Mouse (Mus musculus): ENCODE results near the gene Ptger1. TPM values are rescaled to one million over a fixed set of nuclear protein-coding genes. Genes with fewer than 3 reads are reported as not detected.

Gene Ptger1
- polyA plus RNA-seq, 1 experiment from 2014 or later: 0.58 TPM

DNA sequence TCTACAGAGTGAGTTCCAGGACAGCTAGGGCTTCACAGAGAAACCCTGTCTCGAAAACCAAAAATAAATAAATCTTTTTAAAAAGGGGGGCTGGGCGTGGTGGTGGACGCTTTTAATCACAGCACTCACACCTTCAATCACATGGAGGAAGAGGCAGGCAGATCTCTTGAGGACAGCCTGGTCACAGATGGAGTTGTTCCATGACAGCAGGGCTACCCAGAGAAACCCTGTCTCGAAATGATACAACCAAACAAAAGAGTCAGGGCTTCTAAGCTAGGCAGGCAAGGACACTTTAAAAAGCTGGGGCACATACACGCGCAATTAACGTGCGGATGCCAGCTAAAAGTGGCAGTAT, 48.2 kb downstream of the Ptger1 start:
- H3K4me1 ChIP-seq (ENCODE audit: control insufficient read depth in 2 of 2, insufficient read depth in 2 of 2, low read length in 2 of 2): peaks cover 8 to 17% of the 10 kb centered on the region in 2 experiments
- no peak overlapping the region for H3K9ac ChIP-seq (ENCODE audit: low read length)
- peaks cover 7% of the 10 kb centered on the region for H3K36me3 ChIP-seq (ENCODE audit: control insufficient read depth, insufficient read depth, low read length)
- no peaks in the 10 kb centered on the region for H3K27me3 ChIP-seq (ENCODE audit: control insufficient read depth, insufficient read depth, low read length)
- H3K27ac ChIP-seq (replicated peaks in 1 of 2; ENCODE audit: control insufficient read depth in 1 of 2, insufficient read depth in 1 of 2, low read depth in 2 of 2, low read length in 2 of 2): peak overlapping the region; percentile 39 to 72; a peak in 2 of 4 replicates
- WGBS: 16% methylated on average over 8 of the region's 8 CpGs
- no peak for ATAC-seq (ENCODE audit: insufficient number of reproducible peaks, insufficient read depth, low FRiP score, low read depth)
- peak overlapping the region; percentile 60 for H3K4me2 ChIP-seq (ENCODE audit: low read length)
- no peaks in the 10 kb centered on the region for H3K9me3 ChIP-seq (ENCODE audit: control insufficient read depth, low read length)
- peak overlapping the region; percentile 35 to 87 for H3K4me3 ChIP-seq (ENCODE audit: control insufficient read depth in 1 of 2, insufficient read depth in 1 of 2, low read depth in 1 of 2, low read length in 2 of 2)

DNA sequence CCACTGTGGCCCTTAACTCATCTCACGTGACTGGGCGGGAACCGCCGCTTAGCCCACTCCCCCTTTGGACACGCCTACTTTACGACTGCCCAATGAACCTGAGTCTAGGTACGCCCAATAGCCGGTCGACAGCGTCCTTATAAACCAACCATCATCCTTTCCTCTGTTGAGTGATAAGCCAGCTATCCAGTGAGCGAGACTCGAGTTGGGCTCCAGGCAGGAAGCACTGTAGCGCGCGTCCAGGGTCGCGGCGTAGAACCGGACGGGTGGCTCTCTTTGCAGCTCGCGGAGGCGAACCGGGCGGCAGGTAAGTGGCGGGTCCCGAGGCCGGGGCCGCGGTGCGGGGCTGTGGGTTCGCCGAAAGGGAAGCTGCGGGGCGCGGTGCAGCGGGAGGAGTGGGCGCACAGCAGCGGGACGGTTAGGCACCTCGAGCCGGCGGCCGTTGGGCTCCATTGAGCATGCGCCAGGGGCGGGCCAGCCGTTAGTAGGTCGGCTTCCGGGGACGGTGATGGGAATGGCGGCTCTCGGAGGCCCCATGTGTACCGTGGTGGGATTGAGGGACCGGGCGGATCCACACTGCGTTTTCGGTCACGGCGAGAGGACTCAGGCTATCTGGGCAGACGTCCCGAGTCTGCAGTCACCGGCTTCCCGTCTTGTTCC, 48.7 kb downstream of the Ptger1 start, which contains the start of gene Ddx39:
TSS of gene Ddx39 (plus strand) at position 147 of the 660 bp plus-strand sequence.
- ATAC-seq (ENCODE audit: insufficient number of reproducible peaks, insufficient read depth, low FRiP score, low read depth): peak; percentile 99

DNA sequence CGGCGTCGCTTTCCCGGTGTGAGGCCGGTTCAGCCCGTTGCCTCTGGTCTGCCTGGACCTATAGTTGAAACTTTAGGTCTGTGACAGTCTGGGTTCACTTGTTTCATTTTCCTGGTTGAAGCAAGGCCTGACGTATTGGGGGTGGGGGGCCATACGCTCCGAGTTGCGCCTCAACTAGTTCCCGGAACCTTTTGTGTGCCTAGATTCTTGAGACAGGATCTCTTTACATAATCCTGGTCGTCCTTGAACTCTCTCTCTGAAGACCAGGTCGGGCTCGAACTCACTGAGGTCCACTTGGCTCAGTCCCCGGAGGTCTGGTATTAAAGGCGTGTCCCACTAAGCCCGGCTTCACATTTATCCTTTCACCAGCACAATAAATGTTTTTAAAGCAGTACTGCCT, 49.3 kb downstream of the Ptger1 start:
- Histone ChIP-seq H3K4me1 (ENCODE audit: control insufficient read depth in 2 of 2, insufficient read depth in 2 of 2, low read length in 2 of 2) (peaks cover 8 to 17% of the 10 kb centered on the region in 2 experiments), H3K9ac (ENCODE audit: low read length) (peak overlapping the region; percentile 89), H3K27ac (replicated peaks in 1 of 2; ENCODE audit: control insufficient read depth in 1 of 2, insufficient read depth in 1 of 2, low read depth in 2 of 2, low read length in 2 of 2) (peak overlapping the region; percentile 90 to 92), H3K4me2 (ENCODE audit: low read length) (peak overlapping the region; percentile 94), H3K9me3 (ENCODE audit: control insufficient read depth, low read length) (no peaks in the 10 kb centered on the region), H3K36me3 (ENCODE audit: control insufficient read depth, insufficient read depth, low read length) (peaks cover 18% of the 10 kb centered on the region), H3K4me3 (ENCODE audit: control insufficient read depth in 1 of 2, insufficient read depth in 1 of 2, low read depth in 1 of 2, low read length in 2 of 2) (peak overlapping the region; percentile 87 to 96), H3K27me3 (ENCODE audit: control insufficient read depth, insufficient read depth, low read length) (no peaks in the 10 kb centered on the region)
- under 1% methylated on average over 17 of the region's 17 CpGs for WGBS
- no peak for ATAC-seq (ENCODE audit: insufficient number of reproducible peaks, insufficient read depth, low FRiP score, low read depth)

More for the DNA sequence above, 48.7 kb downstream of the Ptger1 start, which contains the start of gene Ddx39:
- no peaks in the 10 kb centered on the region for H3K27me3 ChIP-seq (ENCODE audit: control insufficient read depth, insufficient read depth, low read length)
- H3K36me3 ChIP-seq (ENCODE audit: control insufficient read depth, insufficient read depth, low read length): peaks cover 12% of the 10 kb centered on the region
- H3K4me2 ChIP-seq (ENCODE audit: low read length): peak within 1 kb of the TSS; percentile 94
- 0% methylated on average over 63 of the region's 63 CpGs for WGBS
- H3K9ac ChIP-seq (ENCODE audit: low read length): peak within 1 kb of the TSS; percentile 89
- H3K4me3 ChIP-seq (ENCODE audit: control insufficient read depth in 1 of 2, insufficient read depth in 1 of 2, low read depth in 1 of 2, low read length in 2 of 2): peak within 1 kb of the TSS; percentile 87 to 96
- H3K9me3 ChIP-seq (ENCODE audit: control insufficient read depth, low read length): no peaks in the 10 kb centered on the region
- peak within 1 kb of the TSS; percentile 90 to 92 for H3K27ac ChIP-seq (replicated peaks in 1 of 2; ENCODE audit: control insufficient read depth in 1 of 2, insufficient read depth in 1 of 2, low read depth in 2 of 2, low read length in 2 of 2)
- H3K4me1 ChIP-seq (ENCODE audit: control insufficient read depth in 2 of 2, insufficient read depth in 2 of 2, low read length in 2 of 2): peaks cover 8 to 17% of the 10 kb centered on the region in 2 experiments

DNA sequence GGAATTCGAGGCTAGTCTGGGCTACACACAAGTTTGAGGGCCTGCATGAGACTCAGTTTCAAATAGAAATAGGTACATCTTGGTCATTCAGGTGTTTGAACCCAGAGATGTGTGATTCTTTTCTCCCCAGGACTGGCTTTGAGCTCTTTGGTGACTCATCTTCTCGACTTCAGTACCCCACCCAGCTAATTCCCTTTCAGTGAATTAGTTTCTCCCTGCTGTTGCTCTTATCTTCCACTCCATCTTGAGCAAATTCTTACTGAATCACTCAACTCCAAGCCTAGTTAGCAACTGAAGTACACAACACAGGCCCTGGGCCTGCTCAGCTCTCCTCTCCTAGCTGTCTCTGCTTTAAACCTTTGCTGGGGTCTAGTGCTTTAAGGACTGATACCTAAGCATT, 50.1 kb downstream of the Ptger1 start:
- 65% methylated on average over 2 of the region's 2 CpGs for WGBS

DNA sequence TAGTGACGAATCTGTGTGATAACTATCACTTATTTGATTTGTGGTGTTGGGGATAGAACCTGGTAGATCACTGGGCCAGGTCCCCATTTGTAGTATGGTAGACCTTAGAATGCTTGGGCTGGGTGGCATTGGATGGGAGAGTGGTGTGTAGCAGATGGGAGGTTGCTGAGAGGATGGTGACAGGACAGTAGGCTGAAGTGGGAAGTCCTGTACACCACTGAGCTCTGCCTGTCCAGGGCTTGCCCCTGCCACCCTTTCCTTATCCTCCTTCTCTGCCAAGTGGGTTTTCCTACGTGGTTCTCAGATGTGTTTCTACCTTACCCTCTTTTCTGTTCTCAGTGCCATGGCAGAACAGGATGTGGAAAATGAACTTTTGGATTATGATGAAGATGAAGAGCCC, 52.6 kb downstream of the Ptger1 start:
- Histone ChIP-seq H3K4me1 (ENCODE audit: control insufficient read depth in 2 of 2, insufficient read depth in 2 of 2, low read length in 2 of 2) (peaks cover 8 to 20% of the 10 kb centered on the region in 2 experiments), H3K36me3 (ENCODE audit: control insufficient read depth, insufficient read depth, low read length) (peaks cover 51% of the 10 kb centered on the region), H3K4me3 (ENCODE audit: control insufficient read depth in 1 of 2, insufficient read depth in 1 of 2, low read depth in 1 of 2, low read length in 2 of 2) (no peak overlapping the region), H3K27me3 (ENCODE audit: control insufficient read depth, insufficient read depth, low read length) (no peaks in the 10 kb centered on the region), H3K27ac (replicated peaks in 1 of 2; ENCODE audit: control insufficient read depth in 1 of 2, insufficient read depth in 1 of 2, low read depth in 2 of 2, low read length in 2 of 2) (no peak overlapping the region), H3K9me3 (ENCODE audit: control insufficient read depth, low read length) (no peaks in the 10 kb centered on the region), H3K9ac (ENCODE audit: low read length) (no peak overlapping the region), H3K4me2 (ENCODE audit: low read length) (no peak overlapping the region)
- WGBS: 79% methylated on average over 2 of the region's 2 CpGs
- ATAC-seq (ENCODE audit: insufficient number of reproducible peaks, insufficient read depth, low FRiP score, low read depth): no peak

More for the DNA sequence above, 50.1 kb downstream of the Ptger1 start:
- Histone ChIP-seq H3K36me3 (ENCODE audit: control insufficient read depth, insufficient read depth, low read length) (peaks cover 26% of the 10 kb centered on the region), H3K9ac (ENCODE audit: low read length) (peak overlapping the region; percentile 89), H3K4me2 (ENCODE audit: low read length) (peak overlapping the region; percentile 94), H3K9me3 (ENCODE audit: control insufficient read depth, low read length) (no peaks in the 10 kb centered on the region), H3K4me1 (ENCODE audit: control insufficient read depth in 2 of 2, insufficient read depth in 2 of 2, low read length in 2 of 2) (peaks cover 8 to 20% of the 10 kb centered on the region in 2 experiments), H3K27ac (replicated peaks in 1 of 2; ENCODE audit: control insufficient read depth in 1 of 2, insufficient read depth in 1 of 2, low read depth in 2 of 2, low read length in 2 of 2) (no peak overlapping the region), H3K27me3 (ENCODE audit: control insufficient read depth, insufficient read depth, low read length) (no peaks in the 10 kb centered on the region), H3K4me3 (ENCODE audit: control insufficient read depth in 1 of 2, insufficient read depth in 1 of 2, low read depth in 1 of 2, low read length in 2 of 2) (peak overlapping the region in 1 of 2 experiments; percentile 87; a peak in 2 of 4 replicates)
- ATAC-seq (ENCODE audit: insufficient number of reproducible peaks, insufficient read depth, low FRiP score, low read depth): no peak

DNA sequence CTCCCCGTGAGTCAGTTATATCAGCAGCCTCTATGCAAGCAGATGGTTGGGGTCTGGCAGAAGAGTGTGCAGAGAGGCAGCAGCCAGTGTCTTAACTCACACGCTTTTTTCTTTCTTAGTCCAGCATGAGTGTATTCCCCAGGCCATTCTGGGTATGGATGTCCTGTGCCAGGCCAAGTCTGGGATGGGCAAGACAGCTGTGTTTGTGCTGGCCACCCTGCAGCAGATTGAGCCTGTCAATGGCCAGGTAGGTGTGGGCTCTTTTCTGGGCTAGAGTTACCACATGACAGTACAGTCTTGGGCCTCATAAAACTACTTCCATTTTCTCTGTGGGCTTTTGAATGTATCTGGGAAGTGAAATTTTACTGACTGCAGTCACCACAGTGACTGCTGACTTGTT, 53.2 kb downstream of the Ptger1 start:
- peaks cover 8 to 20% of the 10 kb centered on the region in 2 experiments for H3K4me1 ChIP-seq (ENCODE audit: control insufficient read depth in 2 of 2, insufficient read depth in 2 of 2, low read length in 2 of 2)
- no peaks in the 10 kb centered on the region for H3K9me3 ChIP-seq (ENCODE audit: control insufficient read depth, low read length)
- H3K9ac ChIP-seq (ENCODE audit: low read length): no peak overlapping the region
- no peak overlapping the region for H3K27ac ChIP-seq (replicated peaks in 1 of 2; ENCODE audit: control insufficient read depth in 1 of 2, insufficient read depth in 1 of 2, low read depth in 2 of 2, low read length in 2 of 2)
- no peak overlapping the region for H3K4me2 ChIP-seq (ENCODE audit: low read length)
- peaks cover 57% of the 10 kb centered on the region for H3K36me3 ChIP-seq (ENCODE audit: control insufficient read depth, insufficient read depth, low read length)
- no peaks in the 10 kb centered on the region for H3K27me3 ChIP-seq (ENCODE audit: control insufficient read depth, insufficient read depth, low read length)
- no peak for ATAC-seq (ENCODE audit: insufficient number of reproducible peaks, insufficient read depth, low FRiP score, low read depth)
- no peak overlapping the region for H3K4me3 ChIP-seq (ENCODE audit: control insufficient read depth in 1 of 2, insufficient read depth in 1 of 2, low read depth in 1 of 2, low read length in 2 of 2)
- 83% methylated on average over 2 of the region's 2 CpGs for WGBS

DNA sequence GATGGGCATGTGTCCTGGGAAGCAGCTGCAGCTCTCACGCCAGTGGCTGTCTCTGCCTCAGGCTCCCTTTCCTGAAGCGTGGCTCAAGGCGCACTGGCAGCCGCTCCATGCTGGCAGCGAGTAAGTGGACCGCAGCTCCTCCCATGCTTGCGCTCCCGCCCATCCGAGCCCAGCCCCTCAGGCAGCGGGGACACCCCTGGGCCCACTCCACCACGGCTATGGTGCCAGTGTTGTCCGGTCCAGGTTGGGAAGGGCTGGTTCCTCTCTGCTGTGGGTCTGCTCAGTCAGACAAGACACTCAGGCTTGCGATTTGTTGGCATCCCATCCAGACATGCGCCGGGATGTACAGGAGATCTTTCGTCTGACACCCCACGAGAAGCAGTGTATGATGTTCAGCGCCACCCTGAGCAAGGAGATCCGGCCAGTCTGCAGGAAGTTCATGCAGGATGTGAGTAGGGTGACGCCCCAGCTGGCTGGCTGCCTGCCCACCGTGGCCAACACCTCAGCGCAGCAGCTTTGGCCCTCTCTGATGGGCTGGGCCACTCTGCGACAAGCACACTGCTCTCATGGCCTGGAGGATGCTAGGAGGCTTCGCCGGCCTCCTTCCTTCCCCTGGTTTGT, 55.0 kb downstream of the Ptger1 start:
- Histone ChIP-seq H3K4me2 (ENCODE audit: low read length) (no peak overlapping the region), H3K27ac (replicated peaks in 1 of 2; ENCODE audit: control insufficient read depth in 1 of 2, insufficient read depth in 1 of 2, low read depth in 2 of 2, low read length in 2 of 2) (peak overlapping the region; percentile 19 to 20; a peak in 2 of 4 replicates), H3K4me3 (ENCODE audit: control insufficient read depth in 1 of 2, insufficient read depth in 1 of 2, low read depth in 1 of 2, low read length in 2 of 2) (no peak overlapping the region), H3K4me1 (ENCODE audit: control insufficient read depth in 2 of 2, insufficient read depth in 2 of 2, low read length in 2 of 2) (peaks cover 6 to 13% of the 10 kb centered on the region in 2 experiments), H3K9me3 (ENCODE audit: control insufficient read depth, low read length) (no peaks in the 10 kb centered on the region), H3K9ac (ENCODE audit: low read length) (no peak overlapping the region), H3K27me3 (ENCODE audit: control insufficient read depth, insufficient read depth, low read length) (no peaks in the 10 kb centered on the region), H3K36me3 (ENCODE audit: control insufficient read depth, insufficient read depth, low read length) (peaks cover 71% of the 10 kb centered on the region)
- 78% methylated on average over 25 of the region's 25 CpGs for WGBS
- ATAC-seq (ENCODE audit: insufficient number of reproducible peaks, insufficient read depth, low FRiP score, low read depth): peak; percentile 22; the same call in 1 of the 2 replicates
